Mouse (Mus musculus) brain, embryonic 18.5 days (tissue): ENCODE results near the gene Hnf4a.
A peak's percentile ranks its signal among the peaks of the same experiment; 100 is the strongest.

Experiments used
- DNase-seq: peaks from one replicate; pipeline ENCODE4 v3.0.0-alpha.2; 2012; ENCODE audit warnings: low read depth, low spot score

Hnf4a gene

GRCm38 (mm10) chr2:163490656-163491055 is 16.0 kb upstream of the Hnf4a start:
- DNase-seq: no peak

DNA sequence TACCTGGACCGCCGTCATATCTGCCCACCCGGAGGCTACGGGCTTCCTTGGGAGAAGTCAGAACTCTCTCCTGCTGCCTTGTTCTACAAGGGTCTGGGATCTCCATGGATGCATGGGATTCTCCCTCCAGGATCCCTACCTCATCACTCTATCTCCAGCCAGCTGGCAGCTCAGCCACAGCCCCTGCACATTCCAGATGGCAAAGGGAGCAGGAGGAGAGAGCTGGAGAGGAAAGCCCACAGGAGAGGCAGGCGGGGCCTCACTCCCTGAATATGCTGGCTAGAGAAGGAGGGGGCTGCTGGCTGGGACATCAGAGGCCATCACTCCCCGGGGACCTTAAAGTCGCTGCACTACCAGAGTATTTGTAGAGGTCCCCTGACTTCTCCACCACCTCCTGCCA is 15.3 kb upstream of the Hnf4a start:
- DNase-seq: no peak

DNA sequence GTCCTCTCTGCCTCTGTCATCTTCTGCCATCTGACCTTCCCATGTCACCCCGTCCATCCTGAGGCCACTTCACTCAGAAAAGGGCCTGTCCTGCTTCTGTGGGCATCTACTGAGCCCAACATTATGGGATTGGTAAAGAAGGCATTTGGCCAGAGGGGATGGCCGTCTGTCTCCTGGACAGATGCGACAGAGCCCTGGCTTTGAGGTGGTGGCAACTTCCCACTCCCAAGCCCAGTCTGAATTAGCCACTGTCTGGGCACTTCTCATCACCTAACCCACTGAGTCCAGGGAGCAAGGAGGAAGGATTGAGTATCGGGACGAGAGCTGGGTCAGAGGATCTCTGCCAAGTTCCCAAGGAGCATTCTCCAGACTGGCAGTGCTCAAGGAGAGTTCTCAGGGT is 14.6 kb upstream of the Hnf4a start, which contains the start of gene R3hdml:
Gene R3hdml, plus strand, starts transcription at position 301 of the 400 bp plus-strand sequence.
- no peak for DNase-seq

DNA sequence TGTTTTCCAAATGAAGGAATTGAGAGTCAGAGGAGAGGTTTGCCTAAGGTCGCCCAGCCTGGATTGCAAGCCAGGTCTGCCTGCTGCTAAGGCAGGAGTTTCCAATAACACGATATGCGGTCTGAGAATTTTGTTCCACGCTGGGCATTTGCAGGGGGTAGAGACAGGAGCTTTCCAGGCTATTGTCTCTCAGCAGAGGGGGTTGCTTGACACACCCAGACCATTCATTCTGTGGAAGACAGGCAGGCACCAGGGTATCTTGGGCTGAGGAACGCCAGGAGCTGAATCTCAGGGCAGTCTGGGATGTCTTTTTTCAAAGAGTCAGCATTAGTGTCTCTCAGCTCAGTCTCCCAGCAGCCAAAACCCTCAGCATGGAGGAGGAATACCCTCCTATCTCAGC is 13.6 kb upstream of the Hnf4a start:
- no peak for DNase-seq

DNA sequence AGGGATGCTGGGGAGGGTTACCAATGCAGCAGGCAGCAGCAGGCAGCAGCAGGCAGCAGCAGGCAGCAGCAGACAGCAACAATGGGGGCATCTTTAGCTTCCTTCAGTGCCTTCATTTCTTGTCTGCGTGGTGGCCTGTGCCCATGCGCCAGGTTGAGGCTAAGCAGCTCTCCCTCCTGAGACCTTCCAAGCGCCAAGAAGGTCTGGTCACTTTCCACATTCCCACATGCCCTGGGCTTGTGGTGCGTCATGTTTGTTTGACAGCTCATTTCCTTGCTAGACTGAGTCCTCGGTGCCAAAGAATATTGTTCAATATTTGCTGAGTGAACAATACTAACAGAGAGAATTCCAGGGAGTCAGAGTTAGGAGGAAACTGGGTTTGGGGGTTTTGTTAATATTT is 12.6 kb upstream of the Hnf4a start:
- DNase-seq: no peak

DNA sequence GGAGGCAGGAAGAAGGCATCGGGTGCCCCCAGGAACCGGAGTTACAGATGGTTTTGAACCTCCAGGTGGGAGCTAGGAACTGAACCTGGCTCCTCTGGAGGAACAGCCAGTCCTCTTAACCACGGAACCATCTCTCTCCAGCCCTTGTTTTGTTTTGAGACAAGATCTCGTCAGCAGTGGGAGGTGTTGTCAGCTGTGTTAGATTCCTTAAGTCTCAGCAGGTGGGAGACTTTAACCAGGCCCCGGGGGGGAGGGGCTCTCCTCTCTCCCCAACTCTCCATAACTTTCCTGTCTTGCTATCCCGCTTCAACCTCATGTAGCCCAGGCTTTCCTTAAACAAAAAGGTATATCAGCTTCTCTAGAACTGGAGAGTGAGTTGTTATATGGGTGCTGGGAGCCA is 12.2 kb upstream of the Hnf4a start:
- no peak for DNase-seq

DNA sequence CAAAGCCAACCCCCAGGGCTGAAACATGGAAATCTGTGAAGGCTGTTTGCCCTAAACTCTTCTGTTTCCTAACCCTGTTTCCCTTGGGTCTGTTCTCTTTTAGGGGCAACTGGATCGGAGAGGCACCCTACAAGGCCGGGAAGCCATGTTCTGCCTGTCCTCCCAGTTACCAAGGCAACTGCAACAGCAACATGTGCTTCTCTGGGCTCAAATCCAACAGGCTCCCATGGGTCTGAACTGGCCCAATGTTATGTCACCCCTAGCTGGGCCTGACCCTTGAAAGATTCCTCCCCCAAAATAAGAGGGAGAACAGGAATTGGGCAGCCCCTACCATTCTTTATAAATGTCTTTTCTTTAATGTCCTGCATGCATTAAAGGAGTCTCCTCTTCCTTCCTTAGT is 4.4 kb upstream of the Hnf4a start:
- DNase-seq: no peak

GRCm38 (mm10) chr2:163503191-163503590 is 3.4 kb upstream of the Hnf4a start:
- DNase-seq: no peak

- no peak for DNase-seq
These were observed 19.2 kb downstream of the Hnf4a start for GRCm38 (mm10) chr2:163525761-163526243.

- DNase-seq: no peak
These were observed 20.9 kb downstream of the Hnf4a start for GRCm38 (mm10) chr2:163527497-163527896.

DNA sequence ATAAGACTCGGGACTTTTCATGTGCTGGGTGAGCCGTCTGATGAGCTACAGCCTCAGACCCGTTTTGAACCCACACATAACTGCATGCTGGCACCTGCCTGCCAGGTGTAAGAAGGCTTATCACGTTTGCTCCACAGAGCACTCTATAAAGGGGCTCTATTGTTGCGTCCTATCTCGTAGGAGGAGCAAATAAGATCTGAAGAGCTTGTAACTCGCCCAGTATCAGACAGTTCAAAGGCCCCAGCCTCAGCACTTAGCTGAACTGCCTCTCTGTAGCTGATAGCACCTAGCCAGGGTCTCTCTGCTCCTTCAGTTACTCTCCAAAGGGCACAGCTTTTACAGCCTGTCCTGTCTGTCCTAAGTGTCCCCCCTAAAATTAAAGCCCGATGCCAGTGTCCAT is 23.8 kb downstream of the Hnf4a start:
- no peak for DNase-seq

GRCm38 (mm10) chr2:163531917-163532316 is 25.3 kb downstream of the Hnf4a start:
- no peak for DNase-seq

DNA sequence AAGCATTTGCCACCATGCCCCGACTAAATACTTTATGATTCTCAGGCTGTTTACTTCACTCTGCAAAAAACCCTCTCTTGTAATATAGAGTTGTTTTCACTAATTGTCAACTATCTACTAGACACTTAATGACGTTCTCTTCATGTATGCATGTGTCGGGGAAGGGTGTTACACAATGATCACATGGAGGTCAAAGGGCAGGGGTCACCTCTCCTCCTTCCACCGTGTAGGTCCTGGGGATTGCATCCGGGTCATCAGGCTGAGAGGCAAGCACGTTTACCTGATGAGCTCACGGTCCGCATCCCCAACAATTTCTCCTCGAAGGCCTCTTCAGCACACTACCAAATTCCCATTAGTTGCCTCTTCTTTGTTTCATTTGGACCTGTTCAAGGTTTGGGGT is 26.6 kb downstream of the Hnf4a start:
- no peak for DNase-seq

DNA sequence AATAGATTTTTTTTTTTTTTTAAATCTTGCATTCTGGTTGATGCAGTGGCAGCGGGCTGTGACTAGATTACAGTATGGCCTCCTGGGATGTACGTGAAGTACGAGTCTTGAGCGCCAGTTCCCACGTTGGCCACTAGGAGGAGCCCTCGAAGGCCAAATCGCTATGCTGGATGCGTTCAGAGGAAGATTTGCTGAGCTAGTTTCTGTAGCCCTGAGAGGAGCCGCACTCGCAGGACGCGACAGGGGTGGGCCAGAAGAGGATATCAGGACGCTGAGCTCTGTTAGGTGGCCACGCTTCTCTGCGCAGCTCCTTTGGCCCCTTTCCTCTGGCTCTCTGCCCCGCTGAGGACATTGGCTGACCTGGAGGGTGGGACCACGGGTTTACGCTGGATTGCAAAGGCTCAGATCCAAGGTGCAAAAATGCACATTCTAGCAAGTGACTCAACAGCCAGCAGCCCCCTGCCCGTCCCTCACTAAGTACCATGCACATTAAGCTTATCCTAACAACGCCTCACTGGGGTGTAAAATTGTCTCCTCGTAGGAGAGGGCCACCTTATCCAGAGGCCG is 28.4 kb downstream of the Hnf4a start:
- DNase-seq: peak; percentile 71

DNA sequence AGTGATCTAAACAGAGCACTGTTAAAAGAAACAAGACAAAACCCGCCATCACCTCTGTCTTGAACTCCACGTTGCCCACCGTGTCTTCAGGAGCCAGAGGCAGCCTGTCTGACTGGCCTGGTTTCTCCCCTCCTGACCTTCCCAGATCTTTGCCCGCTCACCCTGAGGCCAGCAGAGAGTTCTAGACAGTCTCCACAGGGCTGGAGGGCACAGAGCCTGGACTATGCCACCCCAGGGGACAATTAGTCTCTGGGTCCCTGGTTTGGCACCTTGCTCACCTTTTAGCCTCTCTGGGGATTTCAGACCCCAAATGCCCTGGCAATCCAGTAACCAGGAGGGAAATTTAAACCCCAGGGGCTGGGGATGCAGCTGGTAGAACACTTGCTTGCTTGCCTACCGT is 30.8 kb downstream of the Hnf4a start:
- no peak for DNase-seq

DNA sequence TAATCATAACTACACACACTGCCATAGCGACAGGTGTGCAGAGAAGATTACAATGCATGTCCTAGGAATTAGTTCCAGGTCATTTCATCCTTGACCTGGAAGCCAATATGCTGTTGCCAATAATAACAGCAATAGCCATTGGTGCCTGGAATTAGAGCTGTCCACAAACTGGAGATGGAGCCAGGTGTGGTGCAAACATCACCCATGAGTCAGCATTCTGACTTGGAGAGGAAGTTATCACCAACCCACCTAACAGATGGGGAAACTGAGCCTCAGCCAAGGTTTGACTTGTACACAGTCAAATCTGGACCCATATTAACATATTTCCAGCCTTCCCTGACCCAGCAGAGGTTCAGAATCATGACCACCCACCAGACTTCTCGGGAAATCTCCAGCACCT is 31.8 kb downstream of the Hnf4a start:
- DNase-seq: no peak

- no peak for DNase-seq
These were observed 32.9 kb downstream of the Hnf4a start for GRCm38 (mm10) chr2:163539321-163540040.

DNA sequence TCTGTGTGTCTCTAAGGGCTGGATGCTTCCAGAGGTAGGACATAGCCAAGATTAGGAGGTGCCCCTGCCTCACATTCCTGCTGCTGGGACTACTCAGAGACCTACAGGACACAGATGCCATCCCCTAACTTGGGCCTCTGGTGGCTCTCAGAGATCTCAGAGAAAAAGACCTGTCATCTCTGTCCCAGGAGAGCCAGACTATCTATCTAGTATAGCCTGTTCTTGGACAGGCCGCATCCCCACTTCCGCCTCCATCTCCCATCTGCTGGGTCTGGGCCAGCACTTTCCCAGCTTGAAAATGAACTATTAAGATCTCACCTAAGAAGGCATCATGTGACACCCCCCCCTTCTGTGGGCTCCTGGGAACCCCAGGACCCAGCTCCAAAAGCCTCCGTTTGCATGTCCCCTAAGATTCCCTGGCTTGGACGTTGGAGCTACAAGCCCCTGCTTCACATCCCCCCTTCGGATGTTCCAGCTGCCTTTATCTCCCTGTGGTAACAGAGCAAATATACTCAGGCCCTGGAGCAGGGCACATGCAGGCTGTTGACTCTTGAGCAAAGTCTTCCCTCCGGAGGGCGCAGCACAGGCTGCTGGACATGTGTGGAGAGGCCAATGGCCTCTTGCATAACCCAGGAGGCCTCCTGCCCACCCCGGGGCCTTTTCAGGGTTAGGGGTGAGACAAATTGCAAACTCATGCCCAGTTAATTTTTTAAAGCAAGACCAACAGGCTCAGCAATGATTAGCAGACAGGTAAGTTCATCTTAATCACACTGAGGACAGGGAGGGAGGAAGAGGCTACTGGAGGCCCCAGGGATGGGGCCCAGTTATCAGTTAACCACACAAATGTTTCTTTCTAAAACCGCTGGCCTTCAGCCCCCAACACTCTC is 33.9 kb downstream of the Hnf4a start:
- DNase-seq: no peak

DNA sequence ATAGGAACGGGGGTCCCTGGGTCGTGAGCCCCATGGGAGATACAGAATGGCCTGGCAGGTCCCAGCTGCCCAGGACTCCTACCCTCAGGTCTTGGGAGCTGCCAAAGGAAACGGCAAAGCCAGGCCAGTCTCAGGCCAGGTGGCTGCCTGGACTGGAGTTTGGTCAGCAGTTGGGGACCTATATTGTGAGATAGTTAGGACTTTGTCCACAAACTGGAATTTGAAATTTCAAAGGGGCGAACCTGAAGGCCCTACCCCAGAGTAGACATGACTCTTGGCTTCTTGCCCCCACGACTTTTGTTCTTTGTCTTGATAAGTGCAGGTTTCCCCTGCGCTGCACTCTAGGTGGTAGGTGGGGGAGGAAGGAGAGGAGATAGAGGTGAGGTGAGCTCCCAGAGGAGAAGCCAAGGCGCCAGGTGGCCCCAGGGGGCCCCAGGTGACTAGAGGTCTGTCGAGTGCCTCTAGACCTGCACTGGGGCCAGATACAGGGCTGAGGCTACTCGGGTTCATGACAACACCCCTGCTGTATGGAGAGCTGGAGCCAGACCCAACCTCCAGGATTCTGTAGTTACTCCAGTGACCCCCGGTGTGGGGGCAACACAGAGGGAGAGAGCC is 35.1 kb downstream of the Hnf4a start:
- DNase-seq: no peak

DNA sequence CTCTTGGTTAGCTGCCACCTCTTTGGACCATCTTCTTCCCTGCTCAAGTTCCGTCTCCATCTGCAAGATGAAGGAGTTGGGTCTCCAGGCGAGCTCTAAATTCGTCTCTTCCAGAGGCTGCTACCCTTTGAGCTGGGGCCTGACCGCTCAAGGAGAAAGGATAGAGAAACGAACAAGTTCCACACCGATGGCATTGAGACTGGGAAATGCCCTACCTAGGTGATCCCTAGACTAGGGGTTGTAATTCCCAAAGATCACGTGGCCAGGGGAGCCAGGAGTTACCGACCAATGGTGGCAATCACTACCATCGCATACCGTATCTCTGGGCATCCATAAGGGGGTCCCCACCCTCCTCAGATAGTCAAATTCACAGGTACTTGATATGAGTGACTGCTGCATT is 36.1 kb downstream of the Hnf4a start:
- no peak for DNase-seq

GRCm38 (mm10) chr2:163546623-163547318 is 40.2 kb downstream of the Hnf4a start:
- DNase-seq: no peak
